Mouse (Mus musculus): ENCODE measurements at regions not wholly inside any gene's neighbourhood (a gene's known extent, or its start where the extent isn't known, plus 50 kb on each side); places are given as distances from the start of the nearest gene placed in this dataset.

- DNase-seq (ENCODE audit: low spot score), result peak; percentile 2
Observed at GRCm38 (mm10) chr2:94849097-94849496, 411.2 kb upstream of the Api5 start.

GRCm38 (mm10) chr2:94846394-94846793 is 408.5 kb upstream of the Api5 start:
- no peak for DNase-seq (ENCODE audit: low spot score)

Measured in lung, postnatal 25 days (tissue).